Mouse (Mus musculus): ENCODE measurements at regions not wholly inside any gene's neighbourhood (a gene's known extent, or its start where the extent isn't known, plus 50 kb on each side); places are given as distances from the start of the nearest gene placed in this dataset.

DNA sequence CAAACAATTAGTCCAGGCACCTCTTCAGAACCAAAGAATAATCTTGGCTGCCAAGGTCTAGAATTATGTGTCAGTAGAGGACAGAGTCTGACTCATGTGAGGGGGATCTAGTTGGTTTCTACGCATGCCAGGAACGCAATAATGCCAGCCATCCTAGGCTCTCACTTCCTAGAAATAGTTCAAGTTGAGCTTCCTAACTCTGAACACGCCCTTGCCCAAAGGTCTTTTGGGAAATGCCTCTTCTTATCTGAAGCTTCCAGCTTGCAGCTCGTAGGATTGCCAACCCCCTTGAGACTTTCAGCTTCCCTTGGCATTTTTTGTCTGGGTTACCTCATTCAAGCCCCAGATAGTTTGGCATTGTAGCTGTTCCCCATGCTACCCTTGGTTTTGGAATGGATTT is 233.1 kb downstream of the Epha4 start:
- TF ChIP-seq TBP (conservative IDR thresholded peaks at IDR 0.05; ENCODE audit: low read depth, low read length) (no peak), POLR2A (IDR thresholded peaks at IDR 0.05; ENCODE audit: low read depth, low read length) (no peak), UBTF (IDR thresholded peaks at IDR 0.05; ENCODE audit: low read depth, low read length) (no peak), CTCF (conservative IDR thresholded peaks at IDR 0.05 in 1 of 2, IDR thresholded peaks at IDR 0.05 in 1 of 2; ENCODE audit: low read depth in 2 of 2, low read length in 2 of 2) (no peak), MAZ (IDR thresholded peaks at IDR 0.05; ENCODE audit: low read depth, low read length) (no peak), USF1 (IDR thresholded peaks at IDR 0.05; ENCODE audit: low read depth, low read length) (no peak), E2F4 (IDR thresholded peaks at IDR 0.05; ENCODE audit: insufficient replicate concordance, low read depth, low read length) (no peak), MAX (IDR thresholded peaks at IDR 0.05; ENCODE audit: low read length) (no peak), ZC3H11A (IDR thresholded peaks at IDR 0.05; ENCODE audit: low read depth, low read length) (no peak)

Data from CH12.LX (cell line).